Mouse (Mus musculus): ENCODE measurements around the gene Susd5. TPM values are rescaled to one million over a fixed set of nuclear protein-coding genes. Genes with fewer than 3 reads are reported as not detected.
"Not testable (repeated sequence)": the region's sequence is repeated elsewhere in the genome, so short reads cannot be mapped to it uniquely, and the experiment has no call there.

Gene Susd5
- polyA plus RNA-seq, 1 experiment from 2014 or later, result 0.19 TPM

DNA sequence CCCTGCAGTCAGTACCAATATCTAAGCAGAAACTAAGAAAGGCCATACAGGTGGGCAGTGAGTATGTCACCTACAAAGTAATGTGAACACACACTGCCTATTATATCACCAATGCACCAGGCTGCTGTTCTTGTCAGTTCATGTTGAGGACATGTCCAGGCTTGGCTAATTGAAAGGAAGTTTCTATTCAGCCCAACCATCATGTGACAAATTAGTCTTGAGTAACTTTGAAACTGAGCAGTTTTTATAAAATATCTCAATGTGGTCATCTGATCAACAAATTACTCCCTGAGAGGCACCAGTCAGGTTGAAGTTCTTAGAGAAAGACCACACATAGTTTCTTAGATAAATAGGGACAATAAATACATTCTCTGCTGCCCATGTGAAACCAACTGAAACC is 65.9 kb downstream of the Susd5 start:
- H3K9ac ChIP-seq (ENCODE audit: low read depth, low read length); ATAC-seq (replicated peaks; ENCODE audit: insufficient number of reproducible peaks, low FRiP score, low TSS enrichment); H3K9me3 ChIP-seq (replicated peaks; ENCODE audit: control insufficient read depth, low read length); H3K4me3 ChIP-seq (ENCODE audit: low read depth, low read length); H3K4me1 ChIP-seq (ENCODE audit: control insufficient read depth, insufficient read depth, low read length); H3K4me2 ChIP-seq; H3K27ac ChIP-seq (ENCODE audit: low read depth, low read length); H3K27me3 ChIP-seq (ENCODE audit: control insufficient read depth, insufficient read depth, low read length); H3K36me3 ChIP-seq (ENCODE audit: control insufficient read depth, insufficient read depth, low read length): not testable (repeated sequence)

DNA sequence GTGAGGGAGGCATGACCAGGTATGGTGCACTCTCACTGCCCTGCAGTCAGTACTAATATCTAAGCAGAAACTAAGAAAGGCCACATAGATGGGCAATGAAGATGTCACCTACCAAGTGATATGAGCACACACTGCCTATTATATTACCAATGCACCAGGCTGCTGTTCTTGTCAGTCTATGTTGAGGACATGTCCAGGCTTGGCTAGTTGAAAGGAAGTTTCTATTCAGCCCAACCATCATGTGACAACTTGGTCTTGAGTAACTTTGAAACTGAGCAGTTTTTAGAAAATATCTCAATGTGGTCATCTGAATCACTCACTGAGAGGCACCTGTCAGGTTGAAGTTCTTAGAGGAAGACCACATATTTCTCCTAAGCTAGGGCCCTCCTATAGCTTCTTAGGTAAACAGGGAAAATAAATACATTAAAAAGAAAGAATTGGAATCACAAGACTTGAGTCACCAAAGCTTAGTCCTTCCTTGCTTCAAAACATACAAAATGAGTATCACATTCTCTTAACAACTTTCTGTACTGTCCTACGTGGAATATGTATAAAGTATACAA is 72.4 kb downstream of the Susd5 start:
- H3K27ac ChIP-seq (ENCODE audit: low read depth, low read length); H3K4me2 ChIP-seq; H3K9ac ChIP-seq (ENCODE audit: low read depth, low read length); H3K9me3 ChIP-seq (replicated peaks; ENCODE audit: control insufficient read depth, low read length); H3K27me3 ChIP-seq (ENCODE audit: control insufficient read depth, insufficient read depth, low read length); H3K4me3 ChIP-seq (ENCODE audit: low read depth, low read length); ATAC-seq (replicated peaks; ENCODE audit: insufficient number of reproducible peaks, low FRiP score, low TSS enrichment); H3K36me3 ChIP-seq (ENCODE audit: control insufficient read depth, insufficient read depth, low read length); H3K4me1 ChIP-seq (ENCODE audit: control insufficient read depth, insufficient read depth, low read length): not testable (repeated sequence)
- WGBS (ENCODE audit: insufficient replicate concordance), result 69% methylated on average over 1 of the region's 1 CpGs

Other genes starting within 250 kb of the Susd5 start
- 34.1 and 35.9 TPM in 2 replicates for gene Ubp1, start 126.2 kb upstream of the Susd5 start, polyA plus RNA-seq (2014; fragmentation: Nextera tagmentation; extraction: Ambion mirVana)
- gene Fbxl2, start 10.9 kb upstream of the Susd5 start, polyA plus RNA-seq (2014; fragmentation: Nextera tagmentation; extraction: Ambion mirVana), result 2.3 and 2.6 TPM in 2 replicates

All from heart, embryonic 11.5 days (tissue).